Mouse (Mus musculus) ZHBTc4 (cell line): ENCODE measurements at regions not wholly inside any gene's neighbourhood (a gene's known extent, or its start where the extent isn't known, plus 50 kb on each side); places are given as distances from the start of the nearest gene placed in this dataset.
A peak's percentile ranks its signal among the peaks of the same experiment; 100 is the strongest.

ENCODE experiments used
- DNase-seq: peaks from one replicate; pipeline ENCODE4 v3.0.0-alpha.2; 2011; ENCODE audit warnings: low read depth, low spot score

DNA sequence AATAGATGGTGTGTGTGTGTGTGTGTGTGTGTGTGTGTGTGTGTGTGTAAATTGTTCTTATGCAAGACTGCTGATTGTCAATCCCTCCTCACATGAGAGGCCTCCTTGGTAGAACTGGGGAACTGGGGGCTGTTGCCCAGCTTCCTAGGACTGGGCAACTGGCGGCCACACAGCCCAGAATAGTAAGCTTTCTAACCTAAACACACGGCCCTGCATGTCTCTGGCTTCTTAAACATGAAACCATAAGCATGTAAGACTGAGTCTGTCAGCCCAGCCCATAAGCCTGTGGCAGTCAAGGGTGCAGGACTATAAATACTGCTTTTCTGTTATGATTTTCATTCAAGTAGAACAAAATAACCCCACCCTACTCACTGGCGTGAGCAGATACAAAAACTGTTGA is 60.7 kb downstream of the Ifng start:
- no peak for DNase-seq

- peak; percentile 70 for DNase-seq
Measured at GRCm38 (mm10) chr10:118504811-118505210, 64.0 kb downstream of the Ifng start.

- no peak for DNase-seq
Measured at GRCm38 (mm10) chr10:118506154-118506553, 65.3 kb downstream of the Ifng start.

DNA sequence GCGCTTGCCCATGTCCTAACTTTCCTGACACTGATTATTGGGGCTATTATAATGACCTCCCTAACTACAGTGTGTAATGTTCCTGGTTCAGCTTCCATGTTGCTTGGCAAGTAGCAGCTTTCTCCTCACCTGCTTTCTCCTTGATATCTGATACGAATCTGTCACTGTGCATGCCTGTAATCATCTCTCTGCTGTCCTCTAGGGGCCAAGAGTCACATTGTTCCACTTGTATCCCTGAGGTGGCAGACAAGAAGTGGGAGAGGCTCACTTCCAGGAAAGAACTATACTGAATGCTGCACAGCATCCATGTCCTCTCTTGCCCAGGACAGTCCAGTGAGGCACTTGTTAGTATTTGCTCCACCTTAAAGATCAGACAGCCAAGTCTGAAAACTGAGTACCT is 66.8 kb downstream of the Ifng start:
- DNase-seq: peak; percentile 60

- no peak for DNase-seq
Measured at GRCm38 (mm10) chr10:118516839-118517238, 76.0 kb downstream of the Ifng start.

DNA sequence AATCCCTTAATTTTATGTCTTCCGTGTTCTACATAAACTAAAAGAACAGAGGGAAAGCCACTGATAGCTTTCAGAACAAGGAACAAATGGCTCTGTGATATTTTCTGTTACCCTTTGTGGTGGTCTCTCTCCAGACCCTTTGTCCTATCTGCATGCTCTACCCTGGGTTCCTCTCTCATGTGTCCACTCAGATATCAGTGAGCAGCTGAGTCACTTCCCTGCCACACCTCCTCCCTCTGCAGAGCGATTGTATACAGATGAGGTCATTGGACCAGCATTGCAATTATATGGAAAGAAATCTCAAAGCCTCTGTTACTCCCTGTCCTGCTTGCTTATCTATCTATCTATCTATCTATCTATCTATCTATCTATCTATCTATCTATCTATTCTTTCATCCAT is 77.1 kb downstream of the Ifng start:
- DNase-seq: no peak

- peak; percentile 12 for DNase-seq
Measured at GRCm38 (mm10) chr10:118545966-118546365, 105.1 kb downstream of the Ifng start.

DNA sequence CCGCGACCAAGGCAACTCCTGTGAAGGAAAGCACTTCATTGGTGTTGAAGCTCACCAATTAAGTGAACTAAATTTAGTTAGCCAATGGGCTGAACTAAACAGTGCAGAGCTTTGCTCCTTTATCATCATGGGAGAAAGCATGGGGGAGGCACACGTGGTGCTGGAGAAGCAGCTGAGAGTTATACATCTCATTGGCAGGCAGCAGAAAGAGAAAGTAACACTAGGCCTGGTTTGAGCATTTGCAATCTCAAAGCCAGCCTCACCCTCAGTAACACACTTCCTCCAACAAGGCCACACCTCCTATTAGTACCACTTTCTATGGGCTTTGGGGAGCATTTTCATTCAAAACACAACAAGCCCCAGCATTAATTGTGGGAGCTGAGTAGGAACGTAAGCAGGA is 109.4 kb downstream of the Ifng start:
- DNase-seq: no peak

DNA sequence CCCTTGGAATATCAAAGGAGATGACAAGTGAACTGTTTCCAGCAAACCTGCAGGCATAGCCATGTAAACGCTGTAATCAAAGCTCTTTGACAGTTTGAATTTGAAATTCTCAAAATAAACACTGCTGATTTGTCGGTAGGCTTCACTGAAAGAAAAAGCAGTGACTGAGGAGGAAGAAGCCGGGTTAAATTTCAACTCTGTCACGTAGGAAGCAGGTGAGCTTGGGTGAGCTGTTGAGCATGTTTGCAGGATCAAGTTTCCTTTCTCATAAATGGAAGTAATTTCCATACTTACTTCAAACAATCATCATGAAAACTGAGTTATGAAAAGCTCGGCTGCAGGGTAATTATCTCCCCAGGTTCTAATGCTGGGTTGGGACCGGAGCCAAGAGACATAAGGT is 118.0 kb downstream of the Ifng start:
- no peak for DNase-seq

GRCm38 (mm10) chr10:118564041-118564440 is 123.2 kb downstream of the Ifng start:
- no peak for DNase-seq

DNA sequence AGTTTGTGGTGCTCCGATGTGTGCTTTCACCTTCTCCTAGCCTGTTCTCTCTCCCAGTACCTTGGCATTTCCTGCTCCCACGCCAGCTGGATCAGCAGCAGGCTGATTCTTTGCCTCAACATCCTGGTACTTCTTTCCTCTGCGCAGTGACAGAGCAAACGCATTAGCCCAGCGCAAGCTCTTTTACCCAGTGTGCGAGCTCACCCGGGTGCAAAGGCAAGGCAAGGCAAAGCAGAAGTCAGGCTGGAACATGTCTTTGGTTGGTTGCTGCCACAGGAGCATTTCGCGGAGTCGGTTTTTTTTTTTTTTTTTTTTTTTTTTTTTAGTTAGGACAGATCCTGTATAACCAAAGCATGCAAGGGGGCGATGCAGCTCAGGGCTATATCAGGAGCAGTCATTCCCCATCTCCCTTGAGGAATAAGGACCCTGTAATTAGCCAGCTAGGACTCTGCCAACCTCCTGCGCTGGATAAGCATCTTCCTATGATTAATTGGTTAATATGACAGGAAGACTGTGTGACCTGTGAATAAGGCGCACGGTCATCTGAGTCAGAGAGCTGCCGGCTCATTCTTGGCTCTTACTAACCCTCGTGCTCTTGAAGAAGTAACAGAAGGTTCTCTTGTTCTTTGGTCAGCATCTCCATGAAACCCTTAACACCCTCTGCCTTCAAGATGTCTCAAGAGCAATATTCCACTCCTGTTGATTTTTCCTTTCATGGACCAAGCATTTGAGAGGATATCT is 123.9 kb downstream of the Ifng start:
- DNase-seq: no peak

DNA sequence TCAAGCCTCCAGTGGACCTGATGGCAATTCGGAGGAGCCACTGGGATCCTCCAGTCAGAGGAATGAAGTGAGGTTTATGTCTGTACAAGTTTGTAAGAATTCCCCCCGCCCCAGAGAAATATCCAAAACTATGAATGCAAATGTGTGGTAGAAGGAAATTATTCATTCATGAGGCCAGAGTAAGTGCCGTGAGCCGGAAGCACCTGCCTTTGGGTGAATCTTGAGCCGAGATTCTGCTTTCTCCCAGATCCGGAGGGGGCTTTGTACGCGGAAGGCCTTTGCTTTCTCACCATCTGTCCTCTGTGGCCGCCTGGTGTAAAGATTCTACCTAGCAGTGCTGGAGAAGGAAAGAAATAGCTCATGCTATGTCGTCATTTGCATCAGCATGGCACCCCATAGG is 127.8 kb downstream of the Ifng start:
- no peak for DNase-seq

- DNase-seq: no peak
Measured at GRCm38 (mm10) chr10:118569424-118569823, 128.6 kb downstream of the Ifng start.

GRCm38 (mm10) chr10:118573247-118573646 is 132.4 kb downstream of the Ifng start:
- no peak for DNase-seq

DNA sequence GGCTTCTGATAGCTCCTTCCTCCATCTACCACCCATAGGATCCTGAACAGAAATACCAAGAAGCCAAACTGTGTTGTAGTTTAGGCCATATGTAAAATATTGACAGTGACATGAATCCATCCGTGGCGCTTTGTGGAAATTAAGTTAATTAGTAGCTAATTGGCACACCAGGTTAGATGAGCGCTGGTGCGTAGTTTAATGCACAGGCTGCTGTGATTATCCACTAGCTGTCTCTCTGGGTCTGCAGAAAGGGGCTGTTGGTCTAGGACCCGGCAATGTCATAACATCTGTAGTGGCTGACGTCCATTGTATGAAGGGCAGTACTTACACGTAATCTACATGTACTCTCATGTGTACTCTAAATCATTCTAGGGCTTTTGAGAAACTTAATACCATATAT is 134.7 kb downstream of the Ifng start:
- DNase-seq: no peak

DNA sequence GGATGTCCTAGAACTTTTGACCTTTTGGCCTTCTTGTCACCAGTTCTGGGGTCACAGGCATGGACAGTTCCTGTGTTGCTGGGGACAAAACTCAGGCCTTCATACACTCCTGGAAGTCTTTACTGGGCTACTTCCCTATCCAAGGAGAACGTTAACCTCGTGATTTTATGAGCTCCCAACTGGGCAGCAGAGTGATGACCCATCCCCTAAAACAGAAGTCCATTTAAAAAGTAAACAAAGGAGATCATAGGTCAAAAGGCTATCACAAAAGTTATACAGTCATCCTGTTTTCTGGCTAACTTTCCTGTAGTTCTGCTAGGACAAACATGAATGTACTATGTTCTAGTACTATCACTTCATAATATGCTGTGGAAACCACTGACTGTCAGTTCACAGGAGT is 140.5 kb downstream of the Ifng start:
- no peak for DNase-seq

GRCm38 (mm10) chr10:118585821-118586220 is 145.0 kb downstream of the Ifng start:
- DNase-seq: no peak

DNA sequence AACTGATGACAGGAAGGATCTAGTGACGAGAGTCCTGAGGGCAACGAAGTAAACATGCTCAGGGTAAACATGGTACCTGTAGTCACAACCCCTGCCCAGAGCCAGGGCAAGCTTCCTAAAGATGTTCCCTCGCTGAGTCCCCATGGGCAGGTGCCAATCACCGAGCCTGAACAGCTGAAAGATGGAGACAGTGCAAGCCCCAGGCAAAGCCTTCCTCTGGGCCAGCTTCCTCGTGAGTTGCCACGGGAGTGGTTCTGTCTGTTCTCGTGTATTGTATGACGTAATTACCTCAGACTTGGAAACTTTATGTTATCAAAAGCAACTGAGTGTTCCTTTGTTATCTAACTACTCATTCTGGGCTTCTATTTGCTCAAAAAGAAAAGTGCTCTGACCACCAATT is 147.4 kb downstream of the Ifng start:
- DNase-seq: no peak

DNA sequence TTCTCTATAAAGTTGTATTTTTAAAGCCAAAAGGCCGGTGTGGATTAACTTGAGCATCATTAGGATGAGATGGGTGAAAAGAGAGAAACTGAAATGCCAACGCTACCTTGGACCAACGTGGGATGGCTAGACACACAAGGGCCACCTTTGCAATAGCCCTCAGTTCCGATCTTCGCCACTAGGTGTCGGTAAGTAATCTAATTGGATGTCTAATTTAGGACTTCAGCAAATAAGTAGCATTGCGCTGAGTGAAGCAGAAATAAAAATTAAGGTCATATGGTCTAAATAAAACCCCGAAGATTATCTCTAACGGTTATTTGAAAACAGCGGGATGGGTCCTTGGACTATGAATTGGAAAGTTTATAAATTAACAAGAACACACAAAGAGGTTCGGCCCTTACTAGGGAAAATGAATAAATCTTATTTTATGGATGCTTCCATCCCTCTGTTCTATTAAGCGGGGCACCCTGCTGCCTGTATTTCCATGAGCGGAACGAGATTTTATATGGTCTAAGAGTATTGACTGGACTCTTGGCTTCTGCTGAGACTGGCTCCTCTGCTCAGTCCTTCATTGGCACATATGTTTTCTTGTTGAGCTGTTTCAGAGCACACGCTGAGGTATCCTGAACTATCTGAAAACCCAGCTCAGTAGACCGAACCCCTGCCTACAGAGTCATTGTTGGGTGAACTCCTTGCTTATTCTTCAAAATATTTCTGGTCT is 152.0 kb downstream of the Ifng start:
- DNase-seq: peak; percentile 69

DNA sequence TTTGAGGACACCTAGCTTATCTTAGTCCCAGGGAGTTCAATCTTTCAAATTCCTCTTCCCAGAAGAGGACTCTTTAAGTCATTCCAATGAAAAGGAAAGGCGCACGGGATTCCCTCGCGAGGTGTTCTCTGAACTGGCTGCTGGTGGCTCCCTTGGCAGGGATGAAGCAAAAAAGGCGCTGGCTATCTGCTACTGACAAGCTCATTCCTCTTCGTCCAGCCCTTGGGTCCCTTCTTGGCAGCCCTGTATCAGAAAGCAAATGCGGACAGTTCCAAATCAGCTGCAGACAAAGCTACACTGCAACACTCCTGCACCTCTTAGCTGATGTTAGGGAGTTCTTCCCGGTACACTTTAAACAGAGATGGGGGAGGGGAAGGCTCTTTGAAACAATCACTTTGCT is 155.4 kb downstream of the Ifng start:
- DNase-seq: peak; percentile 3

DNA sequence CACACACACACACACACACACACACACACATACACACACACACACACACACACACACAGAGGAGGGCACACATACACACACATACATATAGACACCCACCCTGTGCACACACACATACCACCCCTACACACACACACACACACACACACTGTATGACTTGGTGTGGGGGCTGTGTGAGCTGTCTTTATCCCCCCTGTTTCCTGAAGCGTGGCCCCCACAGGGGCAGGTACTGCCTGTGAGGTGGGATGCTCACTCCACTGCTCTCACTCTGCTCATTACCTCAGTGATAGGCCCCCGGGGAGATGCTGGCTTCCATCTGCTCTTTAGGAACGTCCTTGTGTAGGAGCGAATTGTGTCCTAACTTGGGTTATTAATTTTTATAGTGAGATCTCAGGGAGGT is 157.7 kb downstream of the Ifng start:
- no peak for DNase-seq

DNA sequence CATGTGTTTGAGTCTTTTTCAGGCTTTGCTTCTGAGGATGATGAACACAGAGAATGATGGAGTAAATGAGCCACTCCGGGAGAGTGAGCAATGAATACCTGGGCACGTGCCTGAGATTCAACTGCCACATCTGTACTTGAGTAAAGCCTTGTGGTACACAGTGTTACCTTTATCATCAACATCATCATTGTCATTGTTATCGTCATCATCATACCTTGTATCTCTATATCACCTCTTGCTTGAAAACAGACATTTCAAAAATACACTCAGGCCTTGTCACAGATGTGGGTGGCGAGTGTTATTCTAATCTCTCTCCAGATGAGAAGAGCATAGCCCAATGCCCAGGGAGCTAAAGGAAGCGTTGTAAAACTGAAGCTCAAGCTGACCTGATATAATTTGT is 158.4 kb downstream of the Ifng start:
- no peak for DNase-seq

DNA sequence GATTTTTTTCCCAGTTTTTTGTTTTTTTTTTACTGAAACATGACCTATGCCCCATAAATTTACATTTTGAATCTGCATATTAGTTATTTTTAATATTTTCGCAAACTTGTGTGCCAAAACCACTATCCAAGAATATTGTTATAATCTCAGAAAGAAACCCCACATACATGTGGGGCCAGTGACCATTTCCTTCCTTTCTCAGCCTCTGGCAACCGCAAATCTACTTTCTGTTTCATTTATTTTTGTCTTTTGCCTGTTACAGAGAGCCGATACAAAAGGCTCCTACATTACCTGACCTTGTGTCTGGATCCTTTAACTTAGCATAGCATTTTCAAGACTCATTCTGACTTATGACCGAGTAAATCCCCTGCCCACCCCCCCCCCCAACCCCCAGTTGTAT is 158.8 kb downstream of the Ifng start:
- no peak for DNase-seq
